Mouse (Mus musculus) layer of hippocampus, adult 18-20 months (tissue): ENCODE data around the gene Tceal7. TPM values are rescaled to one million over a fixed set of nuclear protein-coding genes. Genes with fewer than 3 reads are reported as not detected.
"Not testable (repeated sequence)": the region's sequence is repeated elsewhere in the genome, so short reads cannot be mapped to it uniquely, and the experiment has no call there.

ENCODE experiments used
- DNase-seq, 2 experiments: peaks; one replicate each; pipeline ENCODE4 v3.0.0; 2022; ENCODE audit warnings: low spot score in 2 of 2
- long read RNA-seq: library from polyadenylated mRNA; stranded (forward); transcript quantifications from one replicate; pipeline ENCODE4 v2.0.0, GENCODE M21; 2021
- total RNA-seq, 2 experiments: library from RNA; stranded (reverse); gene quantifications; 2 replicates each; pipeline ENCODE4 v1.2.3; 2021

Gene Tceal7
- total RNA-seq = 1 to 10 TPM; 1.2 to 2.6 TPM
- long read RNA-seq, partial matches to known transcripts = 1 of 1 reads
- long read RNA-seq, other reads (novel, unspliced or antisense) = 0 of 1 reads

DNA sequence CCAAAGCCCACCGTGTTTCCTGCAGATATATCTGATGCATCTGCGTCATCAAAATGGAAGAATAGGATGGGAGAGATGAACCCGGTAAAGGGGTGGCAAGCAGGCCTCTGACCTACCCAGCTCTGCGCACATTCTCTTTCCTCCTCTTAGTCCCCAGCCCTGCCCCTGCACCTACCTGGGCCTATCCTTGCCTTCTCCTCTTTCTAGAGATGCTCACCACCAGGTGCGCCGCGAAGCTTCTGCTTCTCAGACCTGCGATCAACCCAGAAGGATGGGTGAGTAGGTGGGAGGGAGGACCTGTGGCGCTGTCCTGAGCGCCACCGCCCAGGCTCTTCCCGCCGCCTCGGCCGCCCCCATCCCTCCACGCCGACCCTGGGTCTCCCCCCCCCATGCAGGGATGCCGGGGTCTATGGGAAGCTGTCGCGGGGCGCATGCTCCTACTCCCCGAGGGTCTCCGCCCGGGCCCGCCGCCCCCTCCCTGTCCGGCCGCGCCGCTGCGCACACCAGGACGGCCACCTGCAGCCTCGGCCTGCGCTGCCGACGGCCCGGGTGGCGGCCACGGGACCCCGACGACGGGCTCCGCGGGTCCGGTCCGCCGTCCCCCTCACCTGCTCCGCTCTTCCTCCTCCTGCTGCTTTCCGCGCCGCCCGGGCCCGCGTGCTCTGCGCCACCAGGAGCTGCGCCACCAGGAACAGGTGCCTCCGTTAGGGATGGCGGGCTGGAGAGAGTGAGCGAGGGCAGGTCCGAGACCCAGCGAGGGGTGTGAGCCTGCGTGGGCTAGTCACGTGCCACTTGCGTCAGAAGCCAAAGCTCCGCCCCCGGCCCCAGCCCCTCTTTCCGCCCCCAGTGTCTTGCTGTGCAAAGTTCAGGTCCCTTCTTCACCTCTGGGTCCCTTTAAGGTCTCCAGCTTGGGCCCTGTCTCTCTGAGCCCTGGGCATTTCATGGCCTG lies at the start of gene Tceal7, which contains the start of gene Bex1:
Gene Tceal7, plus strand, starts transcription at position 51 of the 949 bp plus-strand sequence.
Gene Bex1, minus strand, starts transcription at position 785 of the 949 bp plus-strand sequence.
- DNase-seq = not testable (repeated sequence)

DNA sequence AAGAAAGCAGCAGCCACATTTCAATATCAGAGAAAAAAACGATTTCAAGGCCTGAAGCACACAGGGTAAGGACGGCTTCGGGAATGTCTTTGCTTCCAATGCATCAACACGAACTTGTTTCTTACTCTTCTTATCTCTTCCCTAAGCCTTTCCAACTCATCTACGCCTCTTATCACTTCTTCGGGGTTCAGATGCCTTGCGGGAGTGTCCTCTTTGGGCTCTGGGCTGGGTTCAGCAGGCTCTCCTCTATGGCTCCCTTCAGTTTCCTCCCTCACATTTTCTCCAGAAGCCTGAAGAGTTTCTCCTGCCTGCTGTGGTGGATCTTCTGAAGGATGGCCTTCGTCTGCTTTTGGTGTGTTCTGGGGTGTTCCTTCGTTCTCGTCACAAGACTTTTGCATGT lies 44.0 kb upstream of the Tceal7 start:
- no peak for DNase-seq

DNA sequence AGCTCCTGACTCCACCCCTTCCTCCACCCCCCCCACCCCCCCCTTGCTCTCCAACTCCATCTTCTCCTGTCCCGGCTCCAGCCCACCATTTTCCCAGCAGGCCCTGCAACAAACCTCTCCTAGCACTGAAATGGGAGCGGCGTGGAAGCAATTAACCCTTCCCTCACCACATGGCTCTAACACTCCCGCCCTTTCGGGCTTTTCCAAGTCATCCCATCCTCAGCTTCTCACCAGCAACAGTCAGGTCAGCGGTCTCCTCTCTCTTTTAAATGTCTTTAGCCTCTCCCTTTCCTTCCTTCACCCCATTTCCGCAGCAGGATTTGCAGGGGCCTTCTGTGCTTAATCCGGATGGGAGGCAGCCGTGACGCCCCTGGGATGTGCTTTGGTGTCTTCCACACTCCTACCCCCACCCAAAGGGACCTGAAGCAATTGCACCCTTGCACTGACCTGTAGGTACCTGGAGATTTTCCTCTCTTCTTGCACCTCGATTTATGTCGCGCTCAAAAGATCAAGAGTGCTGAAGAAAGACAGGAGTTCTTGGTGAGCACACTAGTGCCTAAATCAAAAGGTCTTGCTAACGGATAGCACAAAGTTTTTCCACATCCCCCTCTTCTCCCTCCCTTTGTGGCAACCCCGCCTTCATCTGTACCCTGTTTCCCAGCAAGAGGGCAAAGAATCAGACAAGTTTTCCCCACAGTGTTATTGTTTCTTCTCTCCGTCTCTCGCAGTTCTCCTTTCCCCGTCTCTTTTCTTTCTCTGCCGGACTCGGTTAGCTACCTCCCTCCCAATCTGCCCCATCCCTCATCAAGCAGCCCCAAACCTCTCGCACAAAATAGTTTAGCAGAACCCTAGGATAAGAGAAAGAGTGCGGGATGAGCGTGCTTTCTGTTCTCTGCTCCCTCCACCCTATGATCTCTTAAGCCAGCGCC lies 43.1 kb upstream of the Tceal7 start:
- peak; percentile 9 to 48 for DNase-seq

DNA sequence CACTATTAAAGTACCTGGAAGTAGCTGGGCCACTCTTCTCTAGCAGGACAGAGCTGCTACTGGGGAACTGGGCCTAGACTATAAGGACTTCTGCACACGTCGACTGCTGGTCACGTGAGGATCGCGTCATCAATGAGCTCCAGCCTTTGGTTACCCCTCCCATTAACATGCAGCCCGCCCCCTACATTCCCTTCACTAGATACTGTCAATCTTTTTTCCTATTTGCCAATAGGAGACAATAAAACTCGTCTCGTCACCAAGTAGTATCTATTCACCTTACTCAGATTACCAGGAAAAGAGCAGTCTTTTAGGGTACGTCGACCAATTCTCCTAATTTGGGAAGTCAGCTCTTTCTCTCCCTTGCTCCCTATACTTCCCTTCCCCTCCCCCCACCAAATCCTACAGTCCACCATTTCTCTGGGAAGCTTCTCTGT lies 42.4 kb upstream of the Tceal7 start, which contains the start of gene Tceal8:
Gene Tceal8, minus strand, starts transcription at position 225 of the 434 bp plus-strand sequence.
- DNase-seq = peak; percentile 68 to 84

DNA sequence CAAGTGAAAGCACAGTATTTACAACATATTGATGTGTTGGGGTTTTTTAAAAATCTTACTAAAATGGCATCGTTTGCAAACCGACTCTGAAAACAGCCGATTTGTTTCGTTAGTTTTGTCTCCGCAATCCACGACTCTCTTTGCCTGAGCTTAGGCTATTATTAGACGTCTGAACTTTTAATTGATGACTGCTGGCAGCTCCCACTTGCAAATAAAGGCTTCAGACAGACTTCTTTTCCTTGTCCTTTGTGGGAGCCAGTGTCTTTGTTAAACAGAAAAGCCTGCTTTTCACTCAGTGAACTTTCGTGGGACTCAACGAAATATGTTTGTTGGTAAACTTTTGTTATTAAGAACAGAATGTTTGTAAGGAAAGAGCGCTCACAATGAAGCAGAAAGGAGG lies 41.8 kb upstream of the Tceal7 start:
- no peak for DNase-seq

DNA sequence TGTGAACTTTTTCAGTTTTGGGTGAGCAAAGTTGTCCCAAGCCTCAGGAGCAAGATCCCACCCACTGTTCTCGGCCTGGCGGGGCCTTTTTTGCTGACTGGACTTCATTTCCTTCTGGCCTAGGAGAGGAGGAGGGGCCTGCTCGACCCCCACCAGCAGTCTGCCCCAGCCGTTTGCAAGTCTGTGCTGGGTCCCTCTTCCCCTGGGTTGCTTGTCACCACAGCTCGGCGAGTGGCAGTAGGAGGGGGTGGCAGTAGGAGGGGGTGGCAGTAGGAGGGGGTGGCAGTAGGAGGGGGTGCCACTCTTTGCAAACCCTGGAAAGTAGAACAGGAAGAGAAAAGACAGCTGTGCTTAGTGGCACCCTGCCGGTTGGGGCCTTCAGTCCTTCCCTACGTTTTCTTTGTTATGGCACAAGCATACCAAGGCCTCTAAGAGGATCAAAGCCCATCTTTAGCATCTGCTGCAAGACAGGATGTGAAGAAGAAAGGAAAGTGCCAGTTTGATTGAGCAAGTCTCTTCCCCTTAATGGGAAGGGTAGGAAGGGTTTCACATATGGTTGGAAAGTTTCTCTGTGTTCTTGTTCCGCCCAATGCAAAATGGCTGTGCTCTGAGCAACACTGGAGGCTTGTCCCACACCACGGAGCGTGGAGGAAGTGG lies 33.6 kb upstream of the Tceal7 start:
- DNase-seq = no peak

DNA sequence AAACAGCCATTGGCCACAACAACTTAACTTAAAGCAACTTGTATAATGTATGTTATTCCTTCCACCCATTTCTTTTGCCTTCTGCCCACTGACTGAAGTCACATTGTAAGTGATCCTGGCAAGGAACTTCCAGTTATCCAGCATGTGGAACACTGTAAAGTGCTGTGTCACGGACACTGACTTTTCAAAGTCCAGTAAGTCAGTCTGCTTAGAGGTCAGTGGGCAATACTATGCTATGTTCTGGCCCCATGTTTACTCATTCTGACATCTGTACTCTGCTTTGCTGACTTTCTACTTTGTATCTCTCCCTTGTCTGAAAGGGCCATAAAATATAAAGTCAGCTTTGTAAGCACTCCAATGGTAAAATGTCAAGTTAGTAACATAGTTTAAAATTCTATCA lies 31.5 kb upstream of the Tceal7 start:
- DNase-seq = no peak

DNA sequence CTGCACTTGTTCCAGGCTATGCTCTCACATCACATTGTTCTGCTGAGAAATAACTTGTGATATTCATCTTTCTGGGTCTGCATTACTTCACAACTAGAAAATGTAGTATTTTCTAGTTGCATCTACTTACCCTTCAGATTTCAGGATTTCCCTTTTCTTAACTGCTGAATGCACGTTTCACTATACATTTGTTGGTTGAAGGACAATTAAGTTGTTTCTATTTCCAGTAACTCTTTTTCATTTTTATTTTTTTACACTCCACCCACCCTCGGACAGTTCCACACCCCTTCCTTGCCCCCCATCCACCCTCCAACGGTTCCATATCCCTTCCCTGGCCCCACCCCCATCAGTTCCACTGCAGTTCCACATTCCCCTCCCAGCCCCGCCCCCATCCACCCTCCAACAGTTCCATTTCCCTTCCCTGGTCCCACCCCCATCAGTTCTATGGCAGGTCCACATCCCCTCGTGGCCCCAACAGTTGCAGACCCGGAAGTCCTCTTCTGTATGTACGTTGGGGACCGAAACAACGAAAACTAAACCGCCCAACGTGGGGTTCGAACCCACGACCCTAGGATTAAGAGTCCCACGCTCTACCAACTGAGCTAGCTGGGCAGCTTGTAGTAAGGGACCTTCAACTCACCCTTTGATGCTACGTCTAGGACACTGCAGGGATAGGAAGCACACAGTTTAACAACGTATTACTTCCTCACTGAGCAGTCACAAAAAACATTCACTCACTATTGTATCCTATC lies 19.2 kb upstream of the Tceal7 start:
- DNase-seq = no peak

DNA sequence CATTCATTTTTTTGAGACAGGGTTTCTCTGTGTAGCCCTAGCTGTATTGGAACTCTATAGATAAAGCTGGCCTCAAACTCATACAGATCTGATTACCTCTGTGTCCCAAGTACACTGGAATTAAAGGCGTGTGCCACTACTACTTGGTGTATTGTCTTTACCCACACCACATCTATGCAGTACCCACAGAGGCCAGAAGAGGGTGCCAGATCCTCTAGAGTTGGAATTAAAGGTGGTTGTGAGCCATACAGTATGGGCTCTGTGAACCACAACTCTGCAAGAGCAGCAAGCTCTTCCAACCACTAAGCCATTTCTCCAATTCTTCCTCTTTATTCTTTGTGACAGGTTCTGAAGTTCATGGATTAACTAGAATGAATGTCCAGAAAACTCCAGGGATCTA lies 17.7 kb upstream of the Tceal7 start:
- DNase-seq = no peak

DNA sequence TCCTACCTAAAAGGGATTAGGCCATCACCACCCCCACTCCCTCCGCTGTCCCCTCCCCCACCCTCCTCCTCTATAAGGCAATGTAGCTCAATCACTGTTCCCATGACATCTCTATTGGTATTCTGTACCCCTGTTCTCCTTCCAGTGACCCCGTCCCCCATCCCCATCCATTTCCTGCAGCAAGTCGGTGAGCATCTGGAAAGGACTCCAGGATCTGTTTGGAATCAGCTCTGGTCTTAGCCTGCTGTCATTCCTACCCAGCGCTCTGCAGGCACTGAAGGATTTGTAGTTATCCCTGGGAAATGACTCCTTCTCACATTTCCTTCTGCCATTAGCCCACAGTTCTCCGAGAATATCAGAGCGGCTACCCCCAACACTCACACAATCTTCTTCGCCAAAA lies 11.3 kb upstream of the Tceal7 start:
- no peak for DNase-seq

DNA sequence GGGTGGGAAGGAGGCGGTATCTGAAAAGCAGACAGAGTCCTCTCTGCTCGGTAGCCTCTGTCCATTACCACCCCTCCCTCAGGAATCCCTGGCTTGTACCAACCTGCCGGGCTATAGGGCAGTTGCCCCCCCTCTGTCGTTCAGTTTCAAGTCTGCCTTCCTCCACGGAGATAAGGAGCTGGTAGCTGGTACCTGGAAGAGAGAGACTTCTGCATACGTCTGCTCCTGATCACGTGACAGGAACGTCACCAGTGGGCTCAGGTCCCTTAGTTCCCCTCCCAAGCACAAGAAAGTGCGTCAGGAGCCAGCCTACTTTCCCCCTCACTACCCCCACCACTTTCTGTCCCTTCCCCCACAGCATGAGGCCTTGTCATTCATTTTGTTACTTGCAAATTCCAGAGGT lies 10.9 kb upstream of the Tceal7 start, which contains the start of gene Tceal5:
Gene Tceal5, minus strand, starts transcription at position 213 of the 403 bp plus-strand sequence.
- peak; percentile 39 to 68 for DNase-seq

DNA sequence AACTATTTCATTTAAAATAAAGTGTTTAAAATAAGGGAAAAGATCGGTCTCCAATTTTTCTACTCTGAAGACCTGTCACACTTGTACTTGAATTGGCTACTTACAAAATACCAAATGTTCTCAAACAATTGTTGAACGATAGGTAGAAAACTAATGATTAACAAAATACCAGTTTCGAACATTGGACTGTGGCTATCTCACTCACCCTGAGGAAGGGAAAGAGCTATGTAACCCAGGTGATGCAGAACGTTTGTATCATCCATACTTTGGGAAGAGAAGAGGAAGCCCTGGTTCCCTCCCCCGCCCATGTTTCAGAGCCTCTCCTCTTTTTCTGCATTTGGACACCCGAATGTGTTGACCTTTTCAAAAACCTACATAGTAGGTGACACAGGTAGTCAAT lies 10.2 kb upstream of the Tceal7 start:
- no peak for DNase-seq

DNA sequence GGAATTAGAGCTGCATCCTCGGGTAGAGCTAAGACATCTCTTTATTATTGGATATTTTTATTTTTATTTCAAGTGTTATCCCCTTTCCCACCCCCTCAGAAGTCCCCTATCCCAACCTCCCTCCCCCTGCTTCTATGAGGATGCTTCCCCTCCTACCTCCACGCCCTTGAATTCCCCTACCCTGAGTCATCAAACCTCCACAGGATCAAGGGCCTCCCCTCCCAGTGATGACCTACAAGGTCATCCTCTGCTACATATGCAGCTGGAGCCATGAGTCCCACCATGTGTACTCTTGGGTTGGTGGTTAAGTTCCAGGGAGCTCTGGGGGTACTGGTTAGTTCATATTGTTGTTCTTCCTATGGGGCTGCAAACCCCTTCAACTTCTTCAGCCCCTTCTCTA lies 1.2 kb upstream of the Tceal7 start:
- DNase-seq = no peak

DNA sequence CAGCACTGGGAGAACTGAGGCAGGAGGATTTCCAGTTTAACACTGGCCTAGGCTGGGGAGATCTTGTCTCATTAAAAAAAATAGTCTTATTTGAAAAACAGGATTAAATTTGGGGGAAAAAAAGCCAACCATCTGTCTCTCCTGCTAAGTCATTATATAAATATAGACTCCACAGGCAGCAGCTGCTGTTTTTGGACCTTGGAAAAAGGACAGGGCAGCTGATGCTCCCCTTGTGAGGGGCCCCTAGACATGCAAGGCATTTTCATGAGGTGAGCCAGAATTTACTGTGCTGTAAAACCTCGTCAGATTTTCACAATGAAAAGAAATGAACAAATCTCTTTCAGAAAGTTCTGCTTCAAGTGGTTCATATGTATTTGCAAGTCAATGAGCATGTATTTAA lies 1.7 kb downstream of the Tceal7 start:
- no peak for DNase-seq

DNA sequence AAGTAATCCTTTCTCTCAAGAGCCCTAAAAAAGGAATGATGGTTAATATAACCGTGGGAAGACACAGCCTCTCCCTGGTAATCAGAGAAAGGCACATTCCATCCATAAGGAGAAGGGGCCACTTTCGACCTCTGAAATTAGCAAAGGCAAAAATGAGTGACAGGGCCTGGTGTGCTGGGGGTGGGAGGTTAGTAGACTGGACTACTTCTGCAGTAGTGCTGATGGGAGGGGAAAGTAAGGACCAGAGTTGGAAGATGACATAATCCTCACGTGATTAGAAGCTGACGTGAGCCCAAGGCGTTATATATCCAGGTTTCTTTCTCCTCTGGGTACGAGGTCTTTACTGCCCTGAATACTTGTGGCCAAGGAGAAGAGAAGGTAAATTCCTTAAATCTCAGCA lies 9.1 kb downstream of the Tceal7 start:
- no peak for DNase-seq

DNA sequence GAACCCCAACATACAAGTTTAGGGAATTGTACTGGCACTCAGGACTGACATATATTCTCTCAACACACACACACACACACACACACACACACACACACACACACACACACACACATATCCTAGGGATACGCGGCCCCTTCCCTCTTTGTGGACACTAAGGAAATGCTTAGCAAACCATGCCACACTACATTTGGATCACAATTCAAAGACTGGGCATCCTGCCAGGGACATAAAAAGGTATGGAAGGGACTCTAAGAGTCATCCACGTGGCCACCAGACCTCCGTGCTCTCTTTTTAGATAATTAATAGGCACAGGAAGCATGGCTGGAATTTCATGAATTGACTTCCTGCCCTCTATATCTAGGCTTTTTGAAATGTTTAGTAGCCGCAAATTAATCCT lies 13.2 kb downstream of the Tceal7 start:
- no peak for DNase-seq

DNA sequence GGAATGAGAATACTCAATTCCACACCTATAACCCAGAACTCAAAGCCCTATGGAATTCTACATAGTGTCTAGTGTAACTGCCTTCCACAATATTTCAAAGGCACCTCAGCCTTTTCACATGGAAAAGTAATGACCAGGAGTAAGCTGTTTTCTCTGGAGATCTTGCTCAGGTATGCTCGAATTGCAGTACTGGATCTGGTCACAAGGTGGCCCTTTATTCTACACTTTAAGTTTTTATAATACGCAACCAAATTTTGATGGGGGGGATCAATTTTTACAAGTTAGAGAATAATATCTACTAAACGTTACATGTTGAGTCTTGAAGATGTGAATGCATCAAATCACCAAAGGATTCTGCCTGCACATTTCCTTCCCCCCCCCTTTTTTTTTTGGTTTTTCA lies 23.5 kb downstream of the Tceal7 start:
- DNase-seq = peak in 1 of 2 experiments; percentile 59

DNA sequence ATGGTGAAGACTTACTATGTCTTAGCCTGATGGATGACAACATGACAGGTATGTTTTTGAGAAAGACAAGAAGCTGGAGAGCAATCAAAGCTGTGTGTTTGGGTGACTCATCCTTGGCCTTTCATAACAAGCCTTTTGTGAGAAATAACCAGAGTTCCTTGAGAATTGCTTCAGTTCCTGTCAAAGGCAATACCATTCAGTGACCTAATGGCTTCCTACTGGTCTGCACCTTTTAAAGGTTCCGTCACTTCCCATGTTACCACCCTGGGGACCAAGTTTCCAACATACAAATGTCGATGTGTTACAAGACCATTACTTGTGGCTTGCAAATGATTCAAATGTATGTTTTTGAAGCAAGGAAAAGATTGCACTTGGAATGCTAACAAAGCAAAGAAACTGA lies 28.6 kb downstream of the Tceal7 start:
- no peak for DNase-seq

DNA sequence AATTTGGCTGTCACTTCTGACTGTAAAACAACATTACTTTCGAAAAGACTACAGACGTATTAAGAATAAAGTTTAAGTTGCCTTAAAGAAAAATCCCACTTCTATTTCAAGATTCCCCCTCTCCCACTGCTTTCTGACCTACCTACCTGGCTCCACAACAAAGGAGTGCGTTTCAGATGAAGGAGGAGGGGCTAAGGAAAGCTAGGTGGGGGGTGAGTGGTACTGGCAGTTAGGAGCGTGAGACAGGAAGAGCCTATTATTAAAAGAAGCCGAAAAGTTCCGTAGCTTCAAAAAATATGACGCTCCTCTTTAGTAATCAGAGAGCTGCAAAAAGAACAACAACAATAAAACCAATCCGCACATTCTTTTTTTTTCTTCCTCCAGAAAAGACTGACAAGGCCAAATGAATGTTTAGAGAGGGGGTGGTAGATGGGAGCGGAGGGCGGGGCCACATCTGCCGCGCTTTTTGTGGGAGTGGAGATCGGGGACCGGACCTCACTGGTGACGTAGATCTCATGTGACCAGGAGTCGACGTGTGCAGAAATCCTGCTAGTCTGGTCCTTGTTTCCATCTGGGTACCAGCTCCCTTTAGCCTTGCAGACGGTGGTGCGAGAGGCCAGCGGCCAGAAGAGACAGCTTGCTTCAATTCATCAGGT lies 30.1 kb downstream of the Tceal7 start, which contains the start of gene Tceal9:
Gene Tceal9, plus strand, starts transcription at position 506 of the 656 bp plus-strand sequence.
- DNase-seq = peak; percentile 68 to 73
